Mouse (Mus musculus) testis, adult 2 months (tissue): ENCODE measurements at regions not wholly inside any gene's neighbourhood (a gene's known extent, or its start where the extent isn't known, plus 50 kb on each side); places are given as distances from the start of the nearest gene placed in this dataset.

Experiments used
- CTCF ChIP-seq: fragments of 200-500 bp; IDR thresholded peaks from 2 replicates; pipeline ENCODE4 v1.5.1; 2012; ENCODE audit warnings: low read depth, mild to moderate bottlenecking, inconsistent platforms, low read length, moderate library complexity; ENCODE audit not compliant: control insufficient read depth, insufficient read depth, insufficient replicate concordance
- POLR2A ChIP-seq: fragments of 200-500 bp; IDR thresholded peaks from 2 replicates; pipeline ENCODE4 v1.6.1; 2012; ENCODE audit warnings: low read depth, mild to moderate bottlenecking, inconsistent platforms, low read length, moderate library complexity; ENCODE audit not compliant: control insufficient read depth

DNA sequence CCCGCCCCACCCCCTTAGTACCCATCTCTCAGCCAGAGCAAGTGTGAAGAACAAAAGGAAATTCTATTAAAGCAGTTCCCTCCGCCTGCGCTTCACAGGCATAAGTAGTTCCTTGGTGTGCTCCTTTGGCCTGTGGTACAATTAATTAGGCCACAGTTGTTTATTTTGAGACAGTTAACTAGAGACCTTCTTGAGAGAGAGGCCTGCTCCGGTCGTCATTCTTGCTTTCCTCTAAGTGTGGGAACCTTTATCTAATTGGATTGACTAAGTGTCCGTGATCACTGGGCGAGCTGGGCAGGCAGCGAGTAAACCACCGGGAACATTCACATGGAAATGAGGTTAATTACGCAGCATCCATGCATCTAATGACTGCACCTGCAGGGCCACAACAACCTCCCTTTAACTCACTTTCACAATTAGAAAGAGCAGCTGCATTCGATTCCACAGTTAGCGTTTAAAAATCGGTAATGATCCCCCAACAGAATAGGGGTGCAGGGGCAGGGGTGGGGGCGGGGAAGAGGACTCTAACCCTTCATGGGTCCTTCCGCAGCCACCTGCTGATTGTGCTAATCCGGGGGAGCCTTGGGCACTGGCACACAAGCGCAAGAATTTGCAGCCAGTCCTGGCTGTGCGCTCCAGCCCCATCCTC lies 584.3 kb upstream of the Sox9 start:
- TF ChIP-seq POLR2A (no peak), CTCF (no peak)
